Mouse (Mus musculus): ENCODE measurements around the gene Olfml3.
A peak's percentile ranks its signal among the peaks of the same experiment; 100 is the strongest.

The Olfml3 gene

GRCm38 (mm10) chr3:103705426-103705825 is 32.4 kb downstream of the Olfml3 start:
- DNase-seq (ENCODE audit: low spot score), result no peak

GRCm38 (mm10) chr3:103704661-103705060 is 33.1 kb downstream of the Olfml3 start:
- DNase-seq (ENCODE audit: low spot score), result no peak

GRCm38 (mm10) chr3:103696388-103696925 is 41.3 kb downstream of the Olfml3 start:
- DNase-seq (ENCODE audit: low spot score), result no peak

- no peak for DNase-seq (ENCODE audit: low spot score)
These were observed 42.2 kb downstream of the Olfml3 start for GRCm38 (mm10) chr3:103695556-103695955.

- peak; percentile 22 for DNase-seq (ENCODE audit: low spot score)
These were observed 47.3 kb downstream of the Olfml3 start for GRCm38 (mm10) chr3:103690506-103690905.

- DNase-seq (ENCODE audit: low spot score), result no peak
These were observed 48.8 kb downstream of the Olfml3 start for GRCm38 (mm10) chr3:103689043-103689442.

GRCm38 (mm10) chr3:103683966-103684319 is 53.9 kb downstream of the Olfml3 start:
- no peak for DNase-seq (ENCODE audit: low spot score)

- DNase-seq (ENCODE audit: low spot score), result peak; percentile 13
These were observed 54.4 kb downstream of the Olfml3 start for GRCm38 (mm10) chr3:103683234-103683965.

- DNase-seq (ENCODE audit: low spot score), result no peak
These were observed 55.3 kb downstream of the Olfml3 start for GRCm38 (mm10) chr3:103682473-103682872.

- no peak for DNase-seq (ENCODE audit: low spot score)
These were observed 59.0 kb downstream of the Olfml3 start for GRCm38 (mm10) chr3:103678811-103679210.

GRCm38 (mm10) chr3:103672716-103673115 is 65.1 kb downstream of the Olfml3 start:
- DNase-seq (ENCODE audit: low spot score), result no peak

Data from layer of hippocampus, adult 11-12 months (tissue).